Mouse (Mus musculus): ENCODE measurements around the gene Rimklb.
"Not testable (repeated sequence)": the region's sequence is repeated elsewhere in the genome, so short reads cannot be mapped to it uniquely, and the experiment has no call there.

Gene Rimklb

GRCm38 (mm10) chr6:122498661-122499060 is at the start of gene Rimklb:
TSS of gene Rimklb (minus strand) at chr6:122498761.
- no peak for DNase-seq (ENCODE audit: low spot score in 2 of 2)

- DNase-seq (ENCODE audit: low spot score in 2 of 2): no peak
Observed at GRCm38 (mm10) chr6:122545948-122546347, 47.4 kb upstream of the Rimklb start.

DNA sequence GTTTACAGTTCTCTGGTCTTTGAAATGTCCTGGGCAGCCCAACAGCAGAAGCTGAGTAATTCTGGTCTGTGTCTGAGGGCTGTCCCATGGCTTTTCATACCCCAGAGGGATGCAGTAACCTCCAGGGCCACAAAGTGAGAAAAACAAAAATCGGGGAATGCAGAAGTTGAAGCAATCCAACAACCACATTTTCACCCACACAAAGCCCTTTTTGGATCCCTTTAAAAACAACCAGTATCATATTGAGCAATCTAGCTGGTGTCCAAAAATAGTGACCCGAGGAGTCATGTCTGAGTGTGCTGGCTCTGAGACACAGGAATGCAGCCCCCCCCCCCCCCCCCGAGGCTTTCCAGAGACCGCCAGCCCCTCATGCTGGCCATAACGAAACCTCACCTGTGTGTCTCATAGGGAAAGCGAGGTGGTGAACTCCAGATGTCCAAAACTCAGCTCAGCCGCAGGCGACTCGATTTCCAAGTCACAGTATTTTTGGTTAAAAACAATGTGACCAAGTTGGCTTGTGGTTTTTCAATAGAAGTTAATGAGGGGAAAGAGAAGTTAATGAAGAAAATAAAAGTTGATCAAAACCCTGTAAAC is 46.8 kb upstream of the Rimklb start:
- no peak for DNase-seq (ENCODE audit: low spot score in 2 of 2)

- DNase-seq (ENCODE audit: low spot score in 2 of 2): no peak
Observed at GRCm38 (mm10) chr6:122544672-122545071, 46.1 kb upstream of the Rimklb start.

DNA sequence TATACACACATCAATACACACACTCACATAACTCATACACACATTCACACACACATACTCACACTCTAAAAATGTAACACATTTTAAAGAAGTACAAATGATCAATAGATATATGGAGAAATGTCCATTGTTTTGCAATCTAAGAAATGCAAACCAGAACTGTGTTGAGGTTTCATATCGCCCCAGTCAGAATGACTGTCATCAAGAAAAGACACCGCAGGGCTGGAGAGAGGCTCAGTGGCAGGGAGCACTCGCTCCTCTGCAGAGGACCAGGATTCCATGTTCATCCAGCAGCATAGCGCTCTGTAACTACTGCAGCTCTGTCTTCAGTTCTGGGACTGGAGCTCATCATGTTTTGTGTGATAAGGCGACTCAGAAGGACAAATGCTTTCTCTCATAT is 45.0 kb upstream of the Rimklb start:
- DNase-seq (ENCODE audit: low spot score in 2 of 2): no peak

DNA sequence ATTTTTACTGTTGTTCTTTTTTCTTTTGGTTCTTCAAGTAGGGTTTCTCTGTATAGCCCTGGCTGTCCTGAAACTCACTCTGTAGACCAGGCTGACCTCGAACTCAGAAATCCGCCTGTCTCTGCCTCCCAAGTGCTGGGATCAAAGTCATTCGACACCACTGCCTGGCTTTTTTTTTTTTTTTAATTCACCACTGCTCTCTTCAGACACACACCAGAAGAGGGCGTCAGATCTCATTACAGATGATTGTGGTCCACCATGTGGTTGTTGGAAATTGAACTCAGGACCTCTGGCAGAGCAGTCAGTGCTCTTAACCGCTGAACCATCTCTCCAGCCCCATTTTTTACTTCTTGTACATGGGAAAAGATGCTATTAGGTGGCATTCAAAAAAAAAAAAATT is 43.9 kb upstream of the Rimklb start:
- not testable (repeated sequence) for DNase-seq (ENCODE audit: low spot score in 2 of 2)

GRCm38 (mm10) chr6:122539564-122539963 is 41.0 kb upstream of the Rimklb start:
- DNase-seq (ENCODE audit: low spot score in 2 of 2): no peak

DNA sequence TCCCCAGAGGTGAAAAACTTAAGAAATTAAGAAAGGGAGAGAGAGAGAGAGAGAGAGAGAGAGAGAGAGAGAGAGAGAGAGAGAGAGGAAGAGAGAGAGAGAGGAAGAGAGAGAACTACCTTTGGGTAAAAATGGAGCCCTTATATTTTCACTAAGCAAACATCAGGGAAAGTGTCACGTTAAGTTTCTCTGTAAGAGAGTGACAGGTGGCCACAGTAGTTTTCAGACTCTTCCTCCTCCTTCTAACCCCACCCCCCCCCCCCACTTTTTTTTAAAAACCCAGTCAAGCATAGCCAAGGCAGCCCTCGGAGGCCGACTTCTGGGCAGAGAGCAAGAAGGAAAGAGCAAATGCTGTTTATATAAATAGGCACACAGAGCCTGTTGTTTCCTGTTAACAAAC is 35.5 kb upstream of the Rimklb start:
- no peak for DNase-seq (ENCODE audit: low spot score in 2 of 2)

GRCm38 (mm10) chr6:122532883-122533302 is 34.3 kb upstream of the Rimklb start:
- DNase-seq (ENCODE audit: low spot score in 2 of 2): no peak

GRCm38 (mm10) chr6:122531466-122532174 is 33.1 kb upstream of the Rimklb start:
- DNase-seq (ENCODE audit: low spot score in 2 of 2): no peak

DNA sequence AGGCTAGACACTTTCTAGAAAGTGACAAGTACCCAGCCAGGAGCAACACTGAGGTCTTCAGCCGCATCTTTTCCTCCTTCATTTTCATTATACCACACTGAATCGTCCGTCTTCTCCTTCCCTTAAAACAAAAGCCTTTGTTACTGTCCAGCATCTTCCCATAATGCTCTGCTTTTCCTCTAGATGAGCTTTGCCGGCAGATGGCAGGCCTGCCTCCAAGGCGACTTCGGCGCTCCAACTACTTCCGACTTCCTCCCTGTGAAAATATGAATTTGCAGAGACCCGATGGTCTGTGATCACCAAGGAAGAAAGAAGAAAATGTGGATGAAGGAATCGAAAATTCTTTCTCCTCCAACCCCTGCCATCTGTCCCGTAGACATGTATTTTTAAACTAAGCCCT is 29.6 kb upstream of the Rimklb start:
- no peak for DNase-seq (ENCODE audit: low spot score in 2 of 2)

GRCm38 (mm10) chr6:122527596-122527995 is 29.0 kb upstream of the Rimklb start:
- no peak for DNase-seq (ENCODE audit: low spot score in 2 of 2)

- no peak for DNase-seq (ENCODE audit: low spot score in 2 of 2)
Observed at GRCm38 (mm10) chr6:122523289-122523688, 24.7 kb upstream of the Rimklb start.

DNA sequence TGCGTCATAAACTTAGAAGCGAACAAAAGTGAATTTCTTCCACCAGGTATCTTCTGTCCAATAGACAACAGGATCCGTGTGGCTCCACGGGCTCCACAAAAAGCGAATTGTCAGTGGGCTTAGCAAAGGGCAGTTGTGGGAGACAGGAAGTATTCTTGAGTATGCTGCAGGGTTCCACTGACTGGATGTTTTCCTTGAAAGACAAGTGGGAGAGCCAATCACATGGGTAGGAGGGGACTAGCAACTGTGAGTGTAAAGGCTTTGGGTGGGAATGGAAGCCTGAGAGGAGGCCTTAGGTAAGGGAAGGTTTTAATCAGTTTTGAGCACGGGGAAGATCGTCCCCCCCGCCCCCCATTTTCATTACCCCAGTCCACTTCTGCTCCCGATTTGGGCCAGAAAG is 24.0 kb upstream of the Rimklb start:
- DNase-seq (ENCODE audit: low spot score in 2 of 2): no peak

- DNase-seq (ENCODE audit: low spot score in 2 of 2): no peak
Observed at GRCm38 (mm10) chr6:122519384-122519783, 20.8 kb upstream of the Rimklb start.

- DNase-seq (ENCODE audit: low spot score in 2 of 2): no peak
Observed at GRCm38 (mm10) chr6:122517668-122518067, 19.1 kb upstream of the Rimklb start.

GRCm38 (mm10) chr6:122515762-122516161 is 17.2 kb upstream of the Rimklb start:
- not testable (repeated sequence) for DNase-seq (ENCODE audit: low spot score in 2 of 2)

DNA sequence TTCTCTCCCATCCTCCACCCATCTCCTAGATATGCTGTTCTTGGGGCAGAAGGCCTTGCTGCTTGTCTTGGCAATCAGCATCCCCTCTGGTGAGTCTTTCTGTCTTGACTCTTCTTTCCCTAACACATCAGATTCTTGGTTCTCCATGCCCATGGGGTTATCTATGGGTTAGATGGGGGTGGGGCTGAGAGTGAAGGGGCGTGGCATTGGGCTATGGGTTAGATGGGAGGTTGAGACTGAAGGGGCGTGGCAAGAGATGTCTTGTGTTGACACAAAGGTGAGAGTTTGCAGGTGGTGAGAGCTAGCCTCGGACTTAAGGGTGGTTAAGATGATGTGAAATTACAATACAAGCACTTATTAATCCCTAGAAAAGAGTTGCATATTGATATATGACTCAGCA is 15.8 kb upstream of the Rimklb start:
- no peak for DNase-seq (ENCODE audit: low spot score in 2 of 2)

DNA sequence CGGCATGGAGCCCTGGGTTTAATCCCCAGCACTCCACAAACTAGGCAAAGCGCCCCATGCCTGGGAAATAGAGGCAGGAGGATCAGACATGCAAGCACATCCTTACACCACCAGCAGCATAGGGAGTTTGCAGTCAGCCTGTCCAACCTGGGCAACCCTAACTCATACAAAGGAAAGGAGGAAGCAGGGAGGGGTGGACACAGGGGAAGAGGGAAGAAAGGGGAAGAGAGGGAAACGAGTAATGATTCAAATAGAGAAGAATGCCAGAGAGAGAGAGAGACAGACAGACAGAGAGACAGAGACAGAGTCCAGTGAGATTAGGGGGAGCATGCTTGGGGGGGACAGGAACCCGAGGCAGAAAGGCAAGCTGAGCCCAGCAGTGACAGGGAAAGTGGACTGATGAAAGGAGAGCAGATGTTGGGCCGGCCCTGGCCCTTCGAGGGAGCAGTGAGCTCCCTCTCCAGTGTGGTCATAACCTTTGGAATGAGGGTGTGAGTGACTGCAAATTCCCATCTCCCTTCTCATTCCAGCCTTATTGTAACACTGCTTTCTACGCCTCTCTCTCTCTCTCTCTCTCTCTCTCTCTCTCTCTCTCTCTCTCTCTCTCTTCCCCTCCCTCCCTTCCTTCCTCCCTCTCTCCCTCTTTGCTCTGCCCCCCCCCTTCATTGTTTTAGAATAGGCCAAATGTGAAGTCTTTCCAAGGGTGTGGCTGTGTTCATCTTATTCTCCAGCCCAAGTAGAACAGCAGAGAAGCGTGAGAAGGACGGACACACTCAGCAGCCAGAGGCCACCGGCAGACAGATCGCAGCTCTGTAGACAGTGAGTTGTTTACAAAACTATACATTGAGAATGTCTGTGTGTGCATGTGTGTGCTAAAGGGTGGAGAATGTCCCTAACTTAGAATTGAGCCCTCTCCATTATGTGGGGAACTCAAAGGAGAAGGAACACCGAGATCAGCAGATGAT is 14.6 kb upstream of the Rimklb start:
- DNase-seq (ENCODE audit: low spot score in 2 of 2): no peak

DNA sequence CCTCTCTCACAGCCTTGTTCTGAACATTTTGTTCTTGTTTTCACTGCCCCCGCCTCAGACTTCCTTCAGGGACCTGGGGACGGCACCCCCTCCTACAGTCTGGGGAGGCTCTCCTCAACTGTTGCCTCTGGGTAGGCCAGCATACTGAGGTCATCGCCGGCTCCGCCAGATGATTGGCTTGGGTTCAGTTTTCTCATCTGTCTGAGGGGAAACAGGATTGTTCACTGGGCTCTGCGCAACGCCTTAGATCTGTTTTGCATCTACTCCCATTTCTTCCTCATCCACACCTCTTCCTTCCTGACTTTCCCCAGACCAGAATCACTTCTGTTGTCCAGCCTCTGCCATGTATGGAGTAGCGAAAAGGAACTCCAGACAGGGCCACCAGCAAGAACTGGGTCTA is 9.9 kb upstream of the Rimklb start:
- no peak for DNase-seq (ENCODE audit: low spot score in 2 of 2)

GRCm38 (mm10) chr6:122505545-122505944 is 7.0 kb upstream of the Rimklb start, which contains the start of gene Mfap5:
TSS of gene Mfap5 (plus strand) at chr6:122505845.
- DNase-seq (ENCODE audit: low spot score in 2 of 2): no peak

DNA sequence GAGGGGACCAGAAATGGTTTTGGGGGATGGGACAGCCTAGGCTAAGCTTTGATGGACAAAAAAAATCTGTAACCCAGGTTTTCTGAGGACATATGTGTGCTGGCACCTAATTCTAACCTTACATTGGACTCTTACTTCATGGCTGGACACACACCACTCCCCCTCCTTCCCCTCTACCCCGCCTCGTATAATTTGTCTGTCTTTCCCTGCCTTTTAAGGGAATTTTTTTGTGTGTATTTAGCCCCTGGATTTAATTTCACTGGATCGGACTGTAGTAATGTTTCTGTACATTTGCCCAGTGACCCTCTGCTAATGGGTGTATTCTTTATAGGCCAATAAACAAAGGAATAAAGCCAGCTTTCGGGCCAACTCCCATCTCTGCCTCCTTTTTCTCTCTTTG is 6.5 kb upstream of the Rimklb start:
- DNase-seq (ENCODE audit: low spot score in 2 of 2): no peak

All from spleen, postnatal 4 days (tissue).